Mouse (Mus musculus) stomach, embryonic 16.5 days (tissue): ENCODE data around the gene Rabif. TPM values are rescaled to one million over a fixed set of nuclear protein-coding genes. Genes with fewer than 3 reads are reported as not detected.
"Not testable (repeated sequence)": the region's sequence is repeated elsewhere in the genome, so short reads cannot be mapped to it uniquely, and the experiment has no call there.

ENCODE experiments used
- ATAC-seq: fragments of 200-750 bp; cut with Nextera tagmentation; 2 replicates; pipeline ENCODE4 v1.8.0; 2017; ENCODE audit warnings: moderate number of reproducible peaks, moderate TSS enrichment; ENCODE audit not compliant: insufficient read depth, low FRiP score
- H3K27ac ChIP-seq: fragments of 300-500 bp; sonication (generic); 2 replicates; pipeline ENCODE4 v1.5.1; 2014; ENCODE audit warnings: low read length
- H3K27me3 ChIP-seq: fragments of 300-500 bp; sonication (generic); 2 replicates; pipeline ENCODE4 v1.6.1; 2014; ENCODE audit warnings: low read length, control low read depth, mixed read lengths; ENCODE audit not compliant: control insufficient read depth, insufficient read depth
- H3K36me3 ChIP-seq: fragments of 300-500 bp; sonication (generic); 2 replicates; pipeline ENCODE4 v1.6.1; 2014; ENCODE audit warnings: low read length; ENCODE audit not compliant: control insufficient read depth, insufficient read depth
- H3K4me1 ChIP-seq: fragments of 300-500 bp; sonication (generic); 2 replicates; pipeline ENCODE4 v1.6.1; 2014; ENCODE audit warnings: low read length, control low read depth, mixed read lengths; ENCODE audit not compliant: control insufficient read depth, insufficient read depth
- H3K4me2 ChIP-seq: fragments of 300-500 bp; sonication (generic); 2 replicates; pipeline ENCODE4 v1.6.1; 2014; ENCODE audit warnings: low read depth, low read length, mixed read lengths
- H3K4me3 ChIP-seq: fragments of 300-500 bp; sonication (generic); replicated peaks from 2 replicates; pipeline ENCODE4 v1.5.1; 2014; ENCODE audit warnings: mild to moderate bottlenecking, low read length
- H3K9ac ChIP-seq: fragments of 300-500 bp; sonication (generic); 2 replicates; pipeline ENCODE4 v1.6.1; 2014; ENCODE audit warnings: low read length
- H3K9me3 ChIP-seq: fragments of 300-500 bp; sonication (generic); replicated peaks from 2 replicates; pipeline ENCODE4 v1.6.1; 2016; ENCODE audit warnings: low read length, control low read depth; ENCODE audit not compliant: control insufficient read depth
- WGBS: fragments of 180-500 bp; shearing (Covaris S2); extraction: QIAGEN DNeasy Blood & Tissue Kit; methylation state at CpG from one replicate; pipeline ENCODE4 v1.1.7; 2014; 5-methylcytosine and 5-hydroxymethylcytosine counted together
- polyA plus RNA-seq: library from polyadenylated mRNA; unstranded; fragments of >200 nt; fragmentation: Nextera tagmentation; extraction: Ambion mirVana; gene quantifications from 2 replicates; pipeline ENCODE4 v1.2.1, GENCODE M21; 2015

Rabif gene
- polyA plus RNA-seq, 1 experiment from 2014 or later, result 40.2 TPM

DNA sequence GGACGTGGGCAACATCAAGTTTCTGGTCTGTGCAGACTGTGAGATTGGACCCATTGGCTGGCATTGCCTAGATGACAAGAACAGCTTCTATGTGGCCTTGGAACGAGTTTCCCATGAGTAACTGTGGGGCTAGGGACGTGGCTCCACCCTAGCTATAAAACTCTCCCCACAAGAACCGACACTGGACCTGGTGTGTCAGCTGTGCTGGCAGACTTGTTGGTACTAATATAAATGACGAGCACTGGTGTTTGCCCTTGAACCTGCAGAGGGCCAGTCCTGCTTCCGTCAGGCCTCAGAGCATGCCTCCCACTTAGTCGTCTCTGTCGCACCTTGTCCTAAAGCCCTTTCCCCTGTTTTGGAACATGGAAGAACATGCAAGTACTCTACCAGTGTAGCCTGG, 11.8 kb downstream of the Rabif start:
- Histone ChIP-seq H3K27ac (no peak overlapping the region), H3K4me1 (no peaks in the 10 kb centered on the region), H3K9ac (no peak overlapping the region), H3K9me3 (no peaks in the 10 kb centered on the region), H3K4me2 (no peak overlapping the region), H3K27me3 (no peaks in the 10 kb centered on the region), H3K4me3 (no peak overlapping the region), H3K36me3 (peaks cover 13% of the 10 kb centered on the region)
- 87% methylated on average over 8 of the region's 8 CpGs for WGBS
- no peak for ATAC-seq

DNA sequence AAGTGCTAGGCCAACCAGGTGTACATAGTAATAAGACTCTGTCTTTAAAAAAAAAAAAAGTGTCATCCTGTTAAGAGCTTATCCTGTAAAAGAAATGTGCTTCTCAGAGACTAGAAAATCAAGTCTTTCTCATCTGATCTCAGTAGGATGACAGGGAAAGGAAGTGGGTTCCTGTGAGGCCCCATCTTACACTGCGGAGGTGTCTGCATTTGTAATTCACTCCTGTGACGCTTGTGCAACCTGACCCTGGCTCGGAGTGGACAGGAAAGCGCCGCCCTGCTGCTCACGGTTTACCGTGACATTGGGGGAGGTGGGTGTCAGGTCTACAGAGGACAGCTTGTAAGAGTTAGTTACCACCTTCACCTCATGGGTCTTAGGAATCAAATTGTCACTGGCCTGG, 15.6 kb downstream of the Rabif start:
- H3K4me3 ChIP-seq, result no peak overlapping the region
- H3K27ac ChIP-seq, result no peak overlapping the region
- no peaks in the 10 kb centered on the region for H3K4me1 ChIP-seq
- H3K4me2 ChIP-seq, result no peak overlapping the region
- peaks cover 13% of the 10 kb centered on the region for H3K36me3 ChIP-seq
- no peaks in the 10 kb centered on the region for H3K27me3 ChIP-seq
- no peak overlapping the region for H3K9ac ChIP-seq
- no peak for ATAC-seq
- H3K9me3 ChIP-seq, result no peaks in the 10 kb centered on the region
- WGBS, result 52% methylated on average over 7 of the region's 7 CpGs

DNA sequence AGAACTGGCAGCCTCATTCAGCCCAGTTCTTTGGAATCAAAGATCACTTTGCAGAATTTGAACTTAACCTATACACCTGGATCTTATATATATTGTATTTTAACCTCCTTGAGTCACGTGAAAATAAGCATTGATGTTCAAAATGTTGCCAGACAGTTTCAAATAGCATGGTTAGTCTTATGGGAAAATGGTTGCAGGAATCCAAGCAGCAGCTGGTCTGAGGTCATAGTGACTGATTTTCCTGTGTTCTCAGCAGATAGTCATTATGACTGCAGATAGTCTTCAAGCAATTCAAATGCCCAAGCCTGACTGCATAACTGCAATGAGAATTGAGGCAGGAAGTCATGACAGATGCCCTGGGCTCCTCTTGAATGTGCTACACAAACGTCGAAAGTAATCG, 17.7 kb downstream of the Rabif start:
- no peak overlapping the region for H3K4me3 ChIP-seq
- no peaks in the 10 kb centered on the region for H3K27me3 ChIP-seq
- H3K36me3 ChIP-seq, result peaks cover 4% of the 10 kb centered on the region; the same call in 1 of the 2 replicates
- no peak overlapping the region for H3K9ac ChIP-seq
- no peak overlapping the region for H3K4me2 ChIP-seq
- H3K27ac ChIP-seq, result no peak overlapping the region
- H3K4me1 ChIP-seq, result peaks cover 10% of the 10 kb centered on the region
- H3K9me3 ChIP-seq, result no peaks in the 10 kb centered on the region
- ATAC-seq, result no peak
- WGBS, result 59% methylated on average over 4 of the region's 4 CpGs

DNA sequence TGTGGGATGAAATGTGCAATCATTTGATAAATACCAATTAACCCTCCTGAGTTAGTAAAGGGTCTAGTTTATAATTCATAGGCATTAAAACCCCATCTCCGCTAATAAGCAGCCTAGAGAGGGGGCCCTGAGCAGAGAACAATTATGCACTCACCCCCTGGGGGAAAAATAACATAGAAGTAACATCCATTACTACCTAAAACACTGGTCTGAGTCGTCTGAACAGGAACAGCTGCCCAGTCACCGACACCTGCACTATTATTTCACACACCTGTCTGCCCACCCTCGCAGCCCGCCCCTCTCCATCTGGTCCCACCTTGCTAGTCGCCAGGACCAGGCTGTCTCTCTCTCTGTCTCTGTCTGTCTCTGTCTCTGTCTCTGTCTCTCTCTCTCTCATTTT, 18.1 kb downstream of the Rabif start:
- ATAC-seq, result no peak
- Histone ChIP-seq H3K27ac (no peak overlapping the region), H3K9ac (no peak overlapping the region; the same call in 1 of the 2 replicates), H3K9me3 (no peaks in the 10 kb centered on the region), H3K4me3 (no peak overlapping the region), H3K27me3 (no peaks in the 10 kb centered on the region), H3K4me1 (peaks cover 10% of the 10 kb centered on the region), H3K4me2 (peak overlapping the region; percentile 93; the same call in 1 of the 2 replicates), H3K36me3 (peaks cover 3% of the 10 kb centered on the region; the same call in 1 of the 2 replicates)
- 65% methylated on average over 6 of the region's 6 CpGs for WGBS

DNA sequence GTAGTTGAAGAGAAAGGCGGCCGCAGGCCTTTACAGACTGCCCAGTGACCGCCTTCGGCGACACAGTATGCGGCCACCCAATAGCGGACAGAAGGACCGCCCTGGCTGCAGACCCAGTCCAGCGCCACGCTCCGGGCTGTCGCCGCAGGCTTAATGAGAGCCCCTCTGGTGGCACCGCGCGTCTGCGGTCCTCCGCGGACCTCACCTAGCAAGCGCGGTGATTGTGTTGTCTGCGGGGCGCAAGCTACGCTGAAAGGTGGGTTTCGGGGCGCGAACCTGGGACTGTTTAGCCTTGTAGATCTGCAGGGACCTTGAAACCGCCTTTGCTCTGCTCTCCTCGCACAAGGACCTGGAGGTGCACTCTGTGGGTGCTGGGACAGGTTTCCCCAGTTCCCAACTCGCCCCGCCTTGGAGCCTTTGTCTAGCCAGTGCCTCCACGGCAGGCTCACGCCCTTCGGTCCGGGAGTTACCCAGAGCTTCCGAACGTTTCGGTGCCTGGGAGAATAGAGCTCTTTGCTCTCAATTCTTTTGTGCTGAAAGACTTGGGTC, 18.9 kb downstream of the Rabif start:
- Histone ChIP-seq H3K9ac (peak overlapping the region; percentile 79), H3K4me2 (peak overlapping the region; percentile 93), H3K9me3 (no peaks in the 10 kb centered on the region), H3K4me1 (peaks cover 10% of the 10 kb centered on the region), H3K36me3 (no peaks in the 10 kb centered on the region; the same call in 1 of the 2 replicates), H3K4me3 (peak overlapping the region; percentile 53), H3K27me3 (no peaks in the 10 kb centered on the region), H3K27ac (peak overlapping the region; percentile 88)
- 2% methylated on average over 38 of the region's 38 CpGs for WGBS
- ATAC-seq, result peak; percentile 85; the same call in 1 of the 2 replicates

DNA sequence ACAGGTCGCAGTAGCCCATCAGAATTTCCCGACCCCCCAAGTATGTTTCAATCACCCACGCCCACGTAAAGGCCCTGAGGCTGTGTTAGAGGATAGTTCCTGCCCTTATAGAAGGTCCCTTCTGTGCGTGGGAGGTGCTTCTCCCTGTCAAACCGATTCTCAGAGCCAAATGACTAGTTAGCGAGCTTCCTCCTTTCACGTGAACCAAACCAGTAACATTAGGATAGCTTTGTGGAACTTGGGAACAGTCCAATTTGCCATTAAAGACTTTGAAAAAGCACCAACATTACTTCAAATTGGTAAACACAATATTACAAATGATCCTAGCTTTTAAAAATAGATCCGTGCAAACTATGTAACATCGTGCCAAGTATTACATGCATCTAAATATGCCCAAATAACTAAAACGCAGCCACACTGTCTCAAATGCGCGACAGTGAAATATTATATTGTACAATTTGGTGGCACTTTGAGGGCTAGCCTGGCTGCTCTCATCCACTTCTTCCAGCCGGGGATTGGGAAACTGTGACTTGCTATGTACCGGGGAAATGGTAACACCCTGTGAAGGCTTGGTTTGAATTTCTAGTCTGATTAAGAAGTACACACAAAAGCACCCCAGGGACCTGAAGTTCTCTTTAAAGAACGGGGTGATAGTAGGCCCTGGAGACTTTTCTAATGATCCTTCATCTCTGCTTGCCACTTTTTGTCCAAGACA, 19.6 kb downstream of the Rabif start:
- peak overlapping the region; percentile 93 for H3K4me2 ChIP-seq
- H3K27me3 ChIP-seq, result no peaks in the 10 kb centered on the region
- H3K9ac ChIP-seq, result peak overlapping the region; percentile 79
- H3K36me3 ChIP-seq, result no peaks in the 10 kb centered on the region
- H3K4me1 ChIP-seq, result peaks cover 10% of the 10 kb centered on the region
- peak overlapping the region; percentile 88 for H3K27ac ChIP-seq
- H3K9me3 ChIP-seq, result no peaks in the 10 kb centered on the region
- 30% methylated on average over 16 of the region's 16 CpGs for WGBS
- H3K4me3 ChIP-seq, result peak overlapping the region; percentile 53
- no peak for ATAC-seq

DNA sequence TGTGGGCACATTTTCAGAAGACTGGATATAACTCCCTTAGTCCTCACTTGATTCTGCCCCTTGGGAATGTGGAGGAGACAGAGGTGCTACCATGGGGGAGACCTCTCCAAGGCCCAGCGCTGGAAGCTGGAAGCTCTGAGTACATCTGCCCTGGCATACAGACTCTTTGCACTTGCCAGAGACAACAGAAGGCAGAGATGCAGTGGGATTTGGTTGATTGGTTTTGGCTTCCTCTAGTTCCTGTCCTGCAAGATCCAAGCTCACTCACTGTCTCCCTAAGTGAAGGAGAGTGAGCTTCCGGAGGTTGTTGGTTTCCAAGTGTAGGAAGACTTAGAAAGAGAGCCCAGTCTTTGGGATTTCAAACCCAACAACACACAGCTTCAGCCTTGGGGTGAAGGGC, 21.4 kb downstream of the Rabif start:
- no peaks in the 10 kb centered on the region for H3K36me3 ChIP-seq
- no peaks in the 10 kb centered on the region for H3K9me3 ChIP-seq
- H3K27me3 ChIP-seq, result no peaks in the 10 kb centered on the region
- no peak overlapping the region for H3K27ac ChIP-seq
- no peak for ATAC-seq
- 73% methylated on average over 2 of the region's 2 CpGs for WGBS
- H3K4me1 ChIP-seq, result peaks cover 10% of the 10 kb centered on the region
- H3K4me2 ChIP-seq, result no peak overlapping the region
- no peak overlapping the region for H3K4me3 ChIP-seq
- no peak overlapping the region for H3K9ac ChIP-seq

DNA sequence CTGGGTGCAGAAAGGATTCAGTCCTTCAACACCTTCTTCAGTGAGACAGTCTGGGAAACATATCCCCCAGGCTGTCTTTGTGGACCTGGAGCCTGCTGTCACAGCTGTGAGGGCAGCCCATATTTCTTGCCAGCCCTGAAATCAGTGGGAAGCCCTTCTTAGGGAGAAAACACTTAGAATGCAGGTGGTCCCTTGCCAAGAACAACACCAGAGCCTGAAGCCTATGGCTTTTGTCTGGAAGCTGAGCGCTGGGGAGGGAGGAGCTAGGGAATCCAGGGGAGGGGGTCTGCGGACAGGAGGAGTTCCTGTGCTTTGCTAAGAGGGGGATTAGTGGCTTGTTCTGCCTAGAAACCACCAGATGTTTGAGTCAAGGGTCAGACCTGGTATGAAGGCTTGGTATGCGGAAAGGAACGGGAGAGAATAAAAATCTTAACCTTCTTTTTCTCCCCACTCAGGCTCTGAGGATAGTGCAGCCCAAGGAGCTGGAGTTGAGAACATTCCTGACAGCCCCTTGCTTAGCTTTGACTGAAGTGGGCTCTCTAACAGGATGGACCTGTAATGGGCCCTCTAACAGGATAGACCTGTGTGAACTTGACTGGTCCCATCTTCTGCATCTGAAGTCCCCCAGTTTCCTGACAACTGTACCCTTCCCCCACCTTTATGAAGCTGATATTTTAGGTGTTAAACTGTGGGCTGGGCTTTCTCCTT, 22.2 kb downstream of the Rabif start:
- peak; percentile 22 for ATAC-seq
- Histone ChIP-seq H3K9me3 (no peaks in the 10 kb centered on the region), H3K4me1 (peaks cover 10% of the 10 kb centered on the region), H3K36me3 (no peaks in the 10 kb centered on the region), H3K4me3 (no peak overlapping the region), H3K27me3 (no peaks in the 10 kb centered on the region), H3K9ac (no peak overlapping the region), H3K27ac (no peak overlapping the region), H3K4me2 (no peak overlapping the region)
- 31% methylated on average over 4 of the region's 4 CpGs for WGBS

DNA sequence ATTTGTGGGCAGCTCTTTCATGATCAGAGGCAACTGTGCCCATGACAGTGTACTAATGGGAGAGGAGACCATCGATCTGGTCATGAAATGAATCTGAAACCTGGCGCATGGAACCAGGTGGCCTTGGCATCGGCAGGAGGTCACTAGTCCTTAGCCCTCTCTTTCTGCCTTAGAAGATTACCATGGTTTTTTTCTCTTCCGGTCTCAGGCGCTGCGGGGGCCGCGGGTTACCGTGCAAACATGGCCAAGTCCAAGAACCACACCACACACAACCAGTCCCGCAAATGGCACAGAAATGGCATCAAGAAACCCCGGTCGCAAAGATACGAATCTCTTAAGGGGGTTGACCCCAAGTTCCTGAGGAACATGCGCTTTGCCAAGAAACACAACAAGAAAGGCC, 23.4 kb downstream of the Rabif start:
- not testable (repeated sequence) for H3K4me3 ChIP-seq, H3K9me3 ChIP-seq, H3K9ac ChIP-seq, H3K4me2 ChIP-seq, ATAC-seq, H3K27me3 ChIP-seq, H3K36me3 ChIP-seq, H3K27ac ChIP-seq
- peaks cover 13% of the 10 kb centered on the region for H3K4me1 ChIP-seq
- WGBS, result 95% methylated on average over 14 of the region's 14 CpGs
